9 mouse cellular contexts compared by ENCODE assay signal in the genomic region with DNA sequence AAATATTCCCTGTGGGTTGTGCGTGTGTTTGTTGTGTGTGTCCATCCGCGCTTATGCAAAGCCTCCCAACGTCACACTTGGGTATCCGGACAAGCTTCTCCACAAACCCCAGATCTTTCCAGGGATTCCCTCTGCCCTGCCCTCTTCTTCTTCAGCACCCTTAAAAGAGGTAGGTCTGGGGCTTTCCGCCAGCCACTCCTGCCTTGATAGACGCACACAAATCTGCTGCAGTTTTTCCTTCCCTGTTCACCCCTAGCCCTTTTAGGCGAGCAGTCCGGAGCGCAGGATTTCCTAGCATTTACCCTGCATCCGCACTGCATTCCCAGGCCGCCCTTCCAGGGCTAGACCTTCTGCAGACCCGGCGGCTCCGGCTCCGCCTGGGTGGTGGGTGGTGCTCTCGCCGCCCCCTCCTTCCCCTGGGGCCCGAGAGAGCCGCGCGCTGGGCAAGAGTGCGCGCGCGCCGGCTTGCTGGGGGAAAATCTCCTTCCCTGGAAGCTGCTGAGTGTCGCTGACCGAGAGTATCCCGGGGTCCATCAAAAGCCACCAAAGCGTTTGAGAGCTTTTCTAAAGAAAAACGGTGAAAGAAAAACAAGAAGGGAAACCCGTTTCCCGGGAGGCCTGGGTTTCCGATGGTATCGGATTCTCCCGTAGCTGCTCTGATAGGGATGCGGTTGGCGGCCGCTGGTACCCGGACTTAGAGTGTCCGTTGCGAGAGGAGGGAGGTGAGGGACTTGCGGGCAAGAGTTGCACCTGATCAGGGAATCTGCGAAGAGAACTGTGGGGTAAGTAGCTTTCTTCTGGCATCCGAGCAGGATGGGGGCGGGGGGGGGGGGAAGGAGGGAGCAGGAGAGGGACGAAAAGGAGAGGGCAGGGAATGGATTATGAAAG. TPM values are rescaled to one million over a fixed set of nuclear protein-coding genes. Genes with fewer than 3 reads are reported as not detected.
DNase-seq lines count a peak whose midpoint lies in the region; ATAC-seq and TF ChIP-seq lines count a peak whose summit lies in the region.
"Had no signal": no experiment of that assay in that cellular context is flagged by ENCODE, and none has a peak within 500 bp of the region (broad histone marks: within the 10 kb centered on the region; RNA-seq: fewer than 3 reads in every experiment).

Gene Car10 (plus strand): TSS at position 88 of the 888 bp plus-strand sequence.

- no peaks in the 10 kb centered on the region for H3K36me3 ChIP-seq in liver, embryonic 11.5 days (ENCODE audit: control insufficient read depth, insufficient read depth, low read length)
- no peaks in the 10 kb centered on the region for H3K36me3 ChIP-seq in liver, postnatal 0 days (replicated peaks; ENCODE audit: insufficient read depth, low read length)
- H3K36me3 ChIP-seq in hindbrain, embryonic 13.5 days: no peaks in the 10 kb centered on the region
- no peaks in the 10 kb centered on the region for H3K36me3 ChIP-seq in liver, embryonic 13.5 days
- H3K36me3 ChIP-seq in stomach, embryonic 15.5 days: no peaks in the 10 kb centered on the region

- no peak within 1 kb of the TSS for H3K27ac ChIP-seq in liver, embryonic 11.5 days (ENCODE audit: low read depth, low read length)
- no peak within 1 kb of the TSS for H3K27ac ChIP-seq in liver, postnatal 0 days (ENCODE audit: low read depth)
- peak within 1 kb of the TSS; percentile 82 for H3K27ac ChIP-seq in hindbrain, embryonic 13.5 days
- no peak within 1 kb of the TSS for H3K27ac ChIP-seq in liver, embryonic 13.5 days
- no peak within 1 kb of the TSS for H3K27ac ChIP-seq in stomach, embryonic 15.5 days

- under 1% methylated on average over 47 of the region's 48 CpGs for WGBS in liver, embryonic 11.5 days
- WGBS in liver, postnatal 0 days (ENCODE audit: insufficient replicate concordance): 3% methylated on average over 46 of the region's 48 CpGs
- WGBS in hindbrain, embryonic 13.5 days: under 1% methylated on average over 46 of the region's 48 CpGs
- 2% methylated on average over 47 of the region's 48 CpGs for WGBS in liver, embryonic 13.5 days (ENCODE audit: insufficient replicate concordance)
- 1% methylated on average over 47 of the region's 48 CpGs for WGBS in stomach, embryonic 15.5 days

- peaks cover 48% of the 10 kb centered on the region for H3K27me3 ChIP-seq in liver, embryonic 11.5 days (replicated peaks; ENCODE audit: control insufficient read depth, insufficient read depth, low read length)
- peaks cover 45% of the 10 kb centered on the region for H3K27me3 ChIP-seq in liver, postnatal 0 days (ENCODE audit: insufficient read depth, low read length)
- H3K27me3 ChIP-seq in hindbrain, embryonic 13.5 days: peaks cover 57% of the 10 kb centered on the region
- peaks cover 56% of the 10 kb centered on the region for H3K27me3 ChIP-seq in liver, embryonic 13.5 days
- peaks cover 54% of the 10 kb centered on the region for H3K27me3 ChIP-seq in stomach, embryonic 15.5 days (replicated peaks)

- no peak for ATAC-seq in liver, embryonic 11.5 days (replicated peaks; ENCODE audit: low FRiP score)
- ATAC-seq in liver, postnatal 0 days: no peak
- ATAC-seq in hindbrain, embryonic 13.5 days (ENCODE audit: low FRiP score): peak; percentile 58
- ATAC-seq in liver, embryonic 13.5 days (ENCODE audit: low read depth): no peak
- no peak for ATAC-seq in stomach, embryonic 15.5 days (ENCODE audit: insufficient read depth, low FRiP score, low read depth)

- peak within 1 kb of the TSS; percentile 36 for H3K4me3 ChIP-seq in liver, embryonic 11.5 days (ENCODE audit: low read depth, low read length)
- no peak within 1 kb of the TSS for H3K4me3 ChIP-seq in liver, postnatal 0 days (ENCODE audit: low read depth, low read length)
- H3K4me3 ChIP-seq in hindbrain, embryonic 13.5 days: peak within 1 kb of the TSS; percentile 66
- peak within 1 kb of the TSS; percentile 23; the same call in 1 of the 2 replicates for H3K4me3 ChIP-seq in liver, embryonic 13.5 days (replicated peaks)
- peak within 1 kb of the TSS; percentile 40 for H3K4me3 ChIP-seq in stomach, embryonic 15.5 days (replicated peaks)

- no peak for DNase-seq in liver, embryonic 11.5 days (ENCODE audit: low spot score)
- DNase-seq in liver, postnatal 0 days: no peak
- peak; percentile 45 for DNase-seq in embryo, embryonic 10 days (ENCODE audit: low spot score)
- DNase-seq in liver, embryonic 13.5 days: no peak
- no peak for DNase-seq in kidney, postnatal 14 days
- no peak for DNase-seq in gastrocnemius, adult 18-20 months (ENCODE audit: low spot score)

- H3K4me1 ChIP-seq in liver, embryonic 11.5 days (replicated peaks; ENCODE audit: control insufficient read depth, insufficient read depth, low read length): peaks cover 4% of the 10 kb centered on the region; the same call in 1 of the 2 replicates
- H3K4me1 ChIP-seq in liver, postnatal 0 days (ENCODE audit: insufficient read depth): no peaks in the 10 kb centered on the region
- peaks cover 22% of the 10 kb centered on the region for H3K4me1 ChIP-seq in hindbrain, embryonic 13.5 days (replicated peaks)
- H3K4me1 ChIP-seq in liver, embryonic 13.5 days (replicated peaks): no peaks in the 10 kb centered on the region
- peaks cover 16% of the 10 kb centered on the region; the same call in 1 of the 2 replicates for H3K4me1 ChIP-seq in stomach, embryonic 15.5 days

- H3K4me2 ChIP-seq in liver, embryonic 11.5 days: peak within 1 kb of the TSS; percentile 61
- H3K4me2 ChIP-seq in liver, postnatal 0 days (ENCODE audit: low read depth, low read length): no peak within 1 kb of the TSS
- peak within 1 kb of the TSS; percentile 95 for H3K4me2 ChIP-seq in hindbrain, embryonic 13.5 days
- H3K4me2 ChIP-seq in liver, embryonic 13.5 days: peak within 1 kb of the TSS; percentile 43
- H3K4me2 ChIP-seq in stomach, embryonic 15.5 days: peak within 1 kb of the TSS; percentile 76

- H3K9me3 ChIP-seq in liver, embryonic 11.5 days (ENCODE audit: control insufficient read depth, low read length): no peaks in the 10 kb centered on the region
- no peaks in the 10 kb centered on the region for H3K9me3 ChIP-seq in liver, postnatal 0 days (ENCODE audit: low read length)
- H3K9me3 ChIP-seq in hindbrain, embryonic 13.5 days: no peaks in the 10 kb centered on the region
- H3K9me3 ChIP-seq in liver, embryonic 13.5 days (replicated peaks): no peaks in the 10 kb centered on the region
- no peaks in the 10 kb centered on the region for H3K9me3 ChIP-seq in stomach, embryonic 15.5 days

- TF ChIP-seq EP300 in liver, postnatal 0 days (IDR thresholded peaks at IDR 0.05; ENCODE audit: low read depth): no peak

- no peak within 1 kb of the TSS for H3K9ac ChIP-seq in liver, embryonic 11.5 days (ENCODE audit: low read depth, low read length)
- no peak within 1 kb of the TSS for H3K9ac ChIP-seq in liver, postnatal 0 days (replicated peaks)
- H3K9ac ChIP-seq in hindbrain, embryonic 13.5 days: peak within 1 kb of the TSS; percentile 79
- no peak within 1 kb of the TSS for H3K9ac ChIP-seq in liver, embryonic 13.5 days
- no peak within 1 kb of the TSS for H3K9ac ChIP-seq in stomach, embryonic 15.5 days

- no peak for TF ChIP-seq CTCF in liver, postnatal 0 days (IDR thresholded peaks at IDR 0.05; ENCODE audit: low read depth)

RNA-seq across cellular contexts. Expression of gene Car10, which starts in this region (rescaled TPM):
- 0.18 and 0.27 TPM in 2 replicates for polyA plus RNA-seq in liver, embryonic 11.5 days (2014; fragmentation: Nextera tagmentation; extraction: Ambion mirVana)
- 0.04 TPM in 1 of 2 replicates, not detected in the other for polyA plus RNA-seq in liver, postnatal 0 days (2015; fragmentation: Nextera tagmentation; extraction: Ambion mirVana)
- polyA plus RNA-seq in hindbrain, embryonic 13.5 days (2015; fragmentation: Nextera tagmentation; extraction: Ambion mirVana): 29.3 and 32.9 TPM in 2 replicates
- polyA plus RNA-seq in liver, embryonic 13.5 days (2015; fragmentation: Nextera tagmentation; extraction: Ambion mirVana): 0.06 TPM in 1 of 2 replicates, not detected in the other
- 0.34 and 0.40 TPM in 2 replicates for polyA plus RNA-seq in stomach, embryonic 15.5 days (2015; fragmentation: Nextera tagmentation; extraction: Ambion mirVana)
- total RNA-seq in gastrocnemius, adult 18-20 months (2021): not detected
- total RNA-seq: liver, adult 2 months had no signal
- polyA plus RNA-seq: liver, adult 2 months had no signal

Comparison
In these comparisons a context has a peak if more than half of its experiments do, and no peak if none do; other contexts are left out.
1. RNA of gene Car10 (polyA plus RNA-seq): 29.3 to 32.9 TPM in hindbrain, embryonic 13.5 days; 0.34 to 0.40 TPM in stomach, embryonic 15.5 days, 0.18 to 0.27 TPM in liver, embryonic 11.5 days, 0.06 TPM in liver, embryonic 13.5 days and 0.04 TPM in liver, postnatal 0 days; every median in the first group is over 10 times any median in the second.